Mouse (Mus musculus): ENCODE data around the gene Dennd2a. TPM values are rescaled to one million over a fixed set of nuclear protein-coding genes. Genes with fewer than 3 reads are reported as not detected.

Gene Dennd2a
- polyA plus RNA-seq, 1 experiment, result 4.3 TPM

DNA sequence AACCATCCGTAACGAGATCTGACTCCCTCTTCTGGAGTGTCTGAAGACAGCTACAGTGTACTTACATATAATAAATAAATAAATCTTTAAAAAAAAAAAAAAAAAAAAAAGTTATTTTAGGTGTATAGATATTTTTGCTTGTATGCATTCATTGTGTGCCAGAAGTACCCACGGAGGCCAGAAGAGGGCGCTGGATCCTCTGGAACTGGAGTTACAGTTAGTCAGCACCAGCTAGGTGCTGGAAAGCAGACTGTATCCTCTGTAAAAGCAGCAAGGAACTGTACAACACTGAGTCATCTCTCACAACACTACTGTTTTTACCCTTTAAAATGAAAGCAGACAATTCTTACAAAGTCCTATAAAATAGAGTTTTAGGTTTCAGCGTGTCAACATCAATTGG lies 141.9 kb downstream of the Dennd2a start:
- TF ChIP-seq CTCF (IDR thresholded peaks at IDR 0.05; ENCODE audit: low read depth, low read length) (peak; percentile 43; the same call in 1 of the 2 replicates), POLR2A (IDR thresholded peaks at IDR 0.05; ENCODE audit: borderline replicate concordance, low read depth, low read length) (no peak)
- Histone ChIP-seq H3K27ac (ENCODE audit: insufficient read depth, low read depth, low read length) (peak overlapping the region; percentile 30), H3K4me1 (ENCODE audit: control insufficient read depth, insufficient read depth, low read length) (peaks cover 19% of the 10 kb centered on the region), H3K4me3 (ENCODE audit: insufficient read depth, low read length) (no peak overlapping the region)

DNA sequence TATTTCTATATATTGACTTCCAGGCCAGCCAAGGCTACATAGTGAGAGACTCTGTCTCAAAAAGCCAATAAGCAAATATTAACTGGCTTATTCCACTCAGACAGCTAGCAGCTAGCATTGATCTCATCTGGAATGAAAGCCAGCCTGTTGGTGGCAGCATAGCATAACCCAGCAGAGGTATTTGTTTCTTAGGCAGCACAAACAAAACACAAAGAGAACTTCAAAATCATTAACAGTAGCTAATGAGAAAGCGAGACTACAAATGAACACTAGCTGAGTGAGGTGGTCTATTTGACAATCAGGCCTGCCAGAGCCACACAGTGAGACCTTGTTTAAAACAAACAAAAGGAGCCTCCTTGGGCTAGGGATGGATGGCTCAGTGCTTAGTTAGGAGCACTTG lies 143.6 kb downstream of the Dennd2a start:
- Histone ChIP-seq H3K4me3 (ENCODE audit: insufficient read depth, low read length) (no peak overlapping the region), H3K27ac (ENCODE audit: insufficient read depth, low read depth, low read length) (no peak overlapping the region), H3K4me1 (ENCODE audit: control insufficient read depth, insufficient read depth, low read length) (peaks cover 19% of the 10 kb centered on the region)
- TF ChIP-seq POLR2A (IDR thresholded peaks at IDR 0.05; ENCODE audit: borderline replicate concordance, low read depth, low read length) (no peak), CTCF (IDR thresholded peaks at IDR 0.05; ENCODE audit: low read depth, low read length) (no peak)

Other genes starting within 250 kb of the Dennd2a start
- gene Slc37a3, start 180.2 kb downstream of the Dennd2a start, polyA plus RNA-seq (2012; ENCODE audit: insufficient read depth, insufficient read length, missing spikeins), result 20.0 and 24.9 TPM in 2 replicates
- 6.0 and 6.5 TPM in 2 replicates for gene Rab19, start 176.7 kb downstream of the Dennd2a start, polyA plus RNA-seq (2012; ENCODE audit: insufficient read depth, insufficient read length, missing spikeins)
- gene Mkrn1, start 137.4 kb downstream of the Dennd2a start, polyA plus RNA-seq (2012; ENCODE audit: insufficient read depth, insufficient read length, missing spikeins), result 101 and 107 TPM in 2 replicates
- 17.1 and 21.2 TPM in 2 replicates for gene Adck2, start 16.0 kb upstream of the Dennd2a start, polyA plus RNA-seq (2012; ENCODE audit: insufficient read depth, insufficient read length, missing spikeins)
- gene Gm42420, start 27.9 kb upstream of the Dennd2a start, polyA plus RNA-seq (2012; ENCODE audit: insufficient read depth, insufficient read length, missing spikeins), result not detected in 2 replicates
- gene Ndufb2, start 34.7 kb upstream of the Dennd2a start, polyA plus RNA-seq (2012; ENCODE audit: insufficient read depth, insufficient read length, missing spikeins), result 68.1 and 70.5 TPM in 2 replicates
- 12.2 and 14.9 TPM in 2 replicates for gene Braf, start 167.6 kb upstream of the Dennd2a start, polyA plus RNA-seq (2012; ENCODE audit: insufficient read depth, insufficient read length, missing spikeins)